In the genomic region with DNA sequence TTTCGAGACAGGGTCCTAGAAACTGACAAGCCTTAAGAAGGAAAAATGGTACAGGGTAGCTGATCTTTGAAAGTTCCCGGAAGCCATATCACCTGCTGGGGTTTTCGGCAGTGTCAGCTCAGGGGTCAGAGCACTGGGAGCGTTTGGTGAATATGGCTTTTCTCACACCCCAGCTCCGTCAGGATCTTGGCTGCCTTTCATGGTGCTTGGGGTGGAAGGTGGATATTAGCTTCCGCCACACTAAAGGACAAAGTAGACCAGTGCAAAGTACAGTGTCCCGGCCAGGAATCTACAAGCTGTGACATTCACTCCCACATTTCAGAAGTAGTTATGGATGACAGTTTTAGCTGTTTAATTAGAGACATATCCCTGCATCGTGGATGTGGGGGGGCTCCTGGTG, we compare ENCODE assay signal across 22 mouse cellular contexts.
A peak's percentile ranks its signal among the peaks of the same experiment; 100 is the strongest.
DNase-seq lines count a peak whose midpoint lies in the region; ATAC-seq and TF ChIP-seq lines count a peak whose summit lies in the region.
"Had no signal": no experiment of that assay in that cellular context is flagged by ENCODE, and none has a peak within 500 bp of the region (broad histone marks: within the 10 kb centered on the region; RNA-seq: fewer than 3 reads in every experiment).

No protein-coding gene starts in this region.

- H3K4me1 ChIP-seq in heart, adult 2 months (ENCODE audit: control insufficient read depth, insufficient read depth, low read length): peaks cover 10% of the 10 kb centered on the region
- peaks cover 20% of the 10 kb centered on the region for H3K4me1 ChIP-seq in heart, embryonic 12.5 days (replicated peaks)
- H3K4me1 ChIP-seq in lung, embryonic 14.5 days (ENCODE audit: insufficient read depth): peaks cover 2% of the 10 kb centered on the region; the same call in 1 of the 2 replicates
- no peaks in the 10 kb centered on the region for H3K4me1 ChIP-seq in stomach, postnatal 0 days (replicated peaks; ENCODE audit: control insufficient read depth, insufficient read depth)
- H3K4me1 ChIP-seq: forebrain, embryonic 12.5 days; liver, embryonic 12.5 days; midbrain, embryonic 15.5 days had no signal

- no peaks in the 10 kb centered on the region; the same call in 1 of the 2 replicates for H3K36me3 ChIP-seq in heart, adult 2 months (ENCODE audit: control insufficient read depth, insufficient read depth, low read length)
- H3K36me3 ChIP-seq in heart, embryonic 12.5 days: no peaks in the 10 kb centered on the region
- H3K36me3 ChIP-seq in lung, embryonic 14.5 days (ENCODE audit: insufficient read depth): no peaks in the 10 kb centered on the region
- H3K36me3 ChIP-seq in stomach, postnatal 0 days (ENCODE audit: control insufficient read depth, insufficient read depth, low read length): no peaks in the 10 kb centered on the region
- H3K36me3 ChIP-seq: forebrain, embryonic 12.5 days; hindbrain, embryonic 10.5 days; limb, embryonic 10.5 days; liver, embryonic 12.5 days; midbrain, embryonic 15.5 days had no signal

- H3K4me2 ChIP-seq in heart, embryonic 12.5 days: no peak overlapping the region
- H3K4me2 ChIP-seq in lung, embryonic 14.5 days: no peak overlapping the region
- H3K4me2 ChIP-seq in stomach, postnatal 0 days (replicated peaks; ENCODE audit: low read depth): no peak overlapping the region
- H3K4me2 ChIP-seq: forebrain, embryonic 12.5 days; liver, embryonic 12.5 days; midbrain, embryonic 15.5 days had no signal

- 58% methylated on average over 8 of the region's 8 CpGs for WGBS in heart, adult 2 months
- WGBS in heart, embryonic 12.5 days: 55% methylated on average over 8 of the region's 8 CpGs
- 33% methylated on average over 8 of the region's 8 CpGs for WGBS in lung, embryonic 14.5 days
- 58% methylated on average over 8 of the region's 8 CpGs for WGBS in stomach, postnatal 0 days

- TF ChIP-seq POLR2A in heart, adult 2 months (IDR thresholded peaks at IDR 0.05; ENCODE audit: insufficient read depth, low read depth, low read length): no peak

- no peaks in the 10 kb centered on the region for H3K27me3 ChIP-seq in heart, adult 2 months (ENCODE audit: control insufficient read depth, insufficient read depth, low read length)
- H3K27me3 ChIP-seq in heart, embryonic 12.5 days (replicated peaks): no peaks in the 10 kb centered on the region
- H3K27me3 ChIP-seq in lung, embryonic 14.5 days (ENCODE audit: insufficient read depth, low read length): no peaks in the 10 kb centered on the region
- H3K27me3 ChIP-seq in stomach, postnatal 0 days (ENCODE audit: control insufficient read depth, insufficient read depth, low read length): no peaks in the 10 kb centered on the region
- H3K27me3 ChIP-seq: forebrain, embryonic 12.5 days; liver, embryonic 12.5 days; midbrain, embryonic 15.5 days had no signal

- TF ChIP-seq CTCF in heart, adult 2 months (IDR thresholded peaks at IDR 0.05): no peak
- no peak for TF ChIP-seq CTCF in lung, embryonic 14.5 days (IDR thresholded peaks at IDR 0.05; ENCODE audit: low read depth)
- TF ChIP-seq CTCF in stomach, postnatal 0 days (IDR thresholded peaks at IDR 0.05; ENCODE audit: low read depth): no peak

- H3K9ac ChIP-seq in heart, adult 2 months (ENCODE audit: low read depth, low read length): no peak overlapping the region
- H3K9ac ChIP-seq in heart, embryonic 12.5 days: no peak overlapping the region
- no peak overlapping the region for H3K9ac ChIP-seq in lung, embryonic 14.5 days
- H3K9ac ChIP-seq in stomach, postnatal 0 days (ENCODE audit: low read length): no peak overlapping the region
- H3K9ac ChIP-seq: forebrain, embryonic 12.5 days; liver, embryonic 12.5 days; midbrain, embryonic 15.5 days had no signal

- H3K9me3 ChIP-seq in heart, embryonic 12.5 days (replicated peaks): no peaks in the 10 kb centered on the region
- no peaks in the 10 kb centered on the region for H3K9me3 ChIP-seq in lung, embryonic 14.5 days (ENCODE audit: low read depth, low read length)
- H3K9me3 ChIP-seq in stomach, postnatal 0 days (ENCODE audit: control insufficient read depth, low read length): no peaks in the 10 kb centered on the region
- H3K9me3 ChIP-seq: forebrain, embryonic 12.5 days; hindbrain, embryonic 10.5 days; limb, embryonic 10.5 days; liver, embryonic 12.5 days; midbrain, embryonic 15.5 days had no signal

- no peak overlapping the region for H3K4me3 ChIP-seq in heart, adult 2 months
- H3K4me3 ChIP-seq in heart, embryonic 12.5 days: no peak overlapping the region
- no peak overlapping the region for H3K4me3 ChIP-seq in lung, embryonic 14.5 days (ENCODE audit: low read depth, low read length)
- no peak overlapping the region for H3K4me3 ChIP-seq in stomach, postnatal 0 days (ENCODE audit: low read depth, low read length)
- H3K4me3 ChIP-seq: forebrain, embryonic 12.5 days; hindbrain, embryonic 10.5 days; limb, embryonic 10.5 days; liver, embryonic 12.5 days; midbrain, embryonic 15.5 days; myocyte had no signal

- H3K27ac ChIP-seq in heart, adult 2 months: peak overlapping the region; percentile 28
- H3K27ac ChIP-seq in heart, embryonic 12.5 days (ENCODE audit: poor library complexity, severe bottlenecking): no peak overlapping the region
- no peak overlapping the region for H3K27ac ChIP-seq in lung, embryonic 14.5 days (ENCODE audit: low read depth)
- no peak overlapping the region for H3K27ac ChIP-seq in stomach, postnatal 0 days (replicated peaks)
- H3K27ac ChIP-seq: forebrain, embryonic 12.5 days; hindbrain, embryonic 10.5 days; hindbrain, postnatal 0 days; limb, embryonic 10.5 days; liver, embryonic 12.5 days; midbrain, embryonic 15.5 days had no signal

- DNase-seq in heart, adult 2 months: peak; percentile 18 to 42
- DNase-seq in kidney, adult 18-20 months: peak; percentile 8
- no peak for DNase-seq in kidney, postnatal 14 days
- peak; percentile 30 for DNase-seq in lung, embryonic 14.5 days
- no peak for DNase-seq in lung, postnatal 25 days (ENCODE audit: low spot score)
- peak; percentile 9 for DNase-seq in stomach, postnatal 0 days (ENCODE audit: low spot score)
- DNase-seq: adrenal gland, postnatal 14 days; cerebellum, adult 9-11 months; gastrocnemius, postnatal 36 days; layer of hippocampus, adult 9-11 months; lung, adult 2 months; spleen, adult 18-20 months; thymus, adult 18-20 months; thymus, postnatal 4 days had no signal

- no peaks in the 10 kb centered on the region for H3K79me2 ChIP-seq in heart, adult 2 months (replicated peaks; ENCODE audit: control insufficient read depth, insufficient read depth, low read length)

- no peak for ATAC-seq in heart, embryonic 12.5 days (ENCODE audit: insufficient number of reproducible peaks, low FRiP score)
- no peak for ATAC-seq in lung, embryonic 14.5 days (ENCODE audit: insufficient read depth)
- ATAC-seq in stomach, postnatal 0 days (ENCODE audit: low FRiP score, low TSS enrichment): no peak
- ATAC-seq: hindbrain, postnatal 0 days; liver, embryonic 12.5 days; midbrain, embryonic 15.5 days had no signal

- intact Hi-C loops in heart, adult 2 months (cut with DNase I): loop anchor here (5.0 kb wide), 1 partner anchor 83 kb away; no protein-coding TSS in a partner anchor

- TF ChIP-seq EP300 in heart, adult 2 months (IDR thresholded peaks at IDR 0.05; ENCODE audit: insufficient read depth, low read depth, low read length): 0 out of 2 replicates have a peak, but pooled peaks have one; percentile 37
- TF ChIP-seq EP300 in stomach, postnatal 0 days (optimal IDR thresholded peaks at IDR 0.05): no peak

Comparison
In these comparisons a context has a peak if more than half of its experiments do, and no peak if none do; other contexts are left out.
1. DNase-seq: peak in heart, adult 2 months (2 of 2), kidney, adult 18-20 months (single experiment), lung, embryonic 14.5 days (single experiment) and stomach, postnatal 0 days (single experiment); none in kidney, postnatal 14 days (single experiment) and lung, postnatal 25 days (single experiment).